Mouse (Mus musculus): ENCODE results near the gene Slc37a1.
A peak's percentile ranks its signal among the peaks of the same experiment; 100 is the strongest.

Gene Slc37a1

GRCm38 (mm10) chr17:31295215-31295891 lies 8.8 kb downstream of the Slc37a1 start:
- peak; percentile 77 to 79 for DNase-seq

GRCm38 (mm10) chr17:31295892-31296781 lies 9.5 kb downstream of the Slc37a1 start:
- peak; percentile 88 to 89 for DNase-seq

GRCm38 (mm10) chr17:31297521-31297939 lies 10.9 kb downstream of the Slc37a1 start:
- DNase-seq = peak in 1 of 2 experiments; percentile 40

GRCm38 (mm10) chr17:31298419-31299209 lies 12.0 kb downstream of the Slc37a1 start:
- no peak for DNase-seq

GRCm38 (mm10) chr17:31299981-31300380 lies 13.4 kb downstream of the Slc37a1 start:
- peak; percentile 57 to 69 for DNase-seq

- peak in 1 of 2 experiments; percentile 34 for DNase-seq
These were observed 14.1 kb downstream of the Slc37a1 start for GRCm38 (mm10) chr17:31300736-31301135.

GRCm38 (mm10) chr17:31303401-31303800 lies 16.8 kb downstream of the Slc37a1 start:
- no peak for DNase-seq

- peak in 1 of 2 experiments; percentile 36 for DNase-seq
These were observed 18.5 kb downstream of the Slc37a1 start for GRCm38 (mm10) chr17:31304895-31305775.

- DNase-seq = no peak
These were observed 19.2 kb downstream of the Slc37a1 start for GRCm38 (mm10) chr17:31305776-31306120.

- no peak for DNase-seq
These were observed 21.2 kb downstream of the Slc37a1 start for GRCm38 (mm10) chr17:31307756-31308155.

GRCm38 (mm10) chr17:31308291-31308816 lies 21.8 kb downstream of the Slc37a1 start:
- peak in 1 of 2 experiments; percentile 16 for DNase-seq

- DNase-seq = peak in 1 of 2 experiments; percentile 3
These were observed 22.7 kb downstream of the Slc37a1 start for GRCm38 (mm10) chr17:31309281-31309793.

GRCm38 (mm10) chr17:31311047-31311446 lies 24.5 kb downstream of the Slc37a1 start:
- no peak for DNase-seq

- no peak for DNase-seq
These were observed 26.1 kb downstream of the Slc37a1 start for GRCm38 (mm10) chr17:31312648-31313047.

- no peak for DNase-seq
These were observed 28.6 kb downstream of the Slc37a1 start for GRCm38 (mm10) chr17:31315046-31315792.

- no peak for DNase-seq
These were observed 29.4 kb downstream of the Slc37a1 start for GRCm38 (mm10) chr17:31315993-31316392.

GRCm38 (mm10) chr17:31316998-31317397 lies 30.4 kb downstream of the Slc37a1 start:
- no peak for DNase-seq

GRCm38 (mm10) chr17:31317521-31318272 lies 31.1 kb downstream of the Slc37a1 start:
- DNase-seq = no peak

GRCm38 (mm10) chr17:31318906-31319767 lies 32.5 kb downstream of the Slc37a1 start:
- no peak for DNase-seq
